In genomic region chr16:90198626-90199025, GRCm38 (mm10) we compare ENCODE assay signal across 1 mouse cellular context.
TF ChIP-seq lines count a peak whose summit lies in the region.

No protein-coding gene starts in this region.

TF ChIP-seq in MEL, 35 proteins besides CTCF, POLR2A, EP300 and RAD21 (continued from another document):
- TF ChIP-seq MXI1 (IDR thresholded peaks at IDR 0.05; ENCODE audit: low read depth, low read length) (0 out of 2 replicates have a peak, but pooled peaks have one; percentile 36), E2F4 (IDR thresholded peaks at IDR 0.05; ENCODE audit: borderline replicate concordance, low read depth, low read length) (no peak), ZNF384 (IDR thresholded peaks at IDR 0.05; ENCODE audit: low read depth, low read length) (peak; percentile 78), SIN3A (IDR thresholded peaks at IDR 0.05; ENCODE audit: low read length) (peak; percentile 64; the same call in 1 of the 2 replicates), TBP (IDR thresholded peaks at IDR 0.05; ENCODE audit: low read depth, low read length) (no peak), NELFE (IDR thresholded peaks at IDR 0.05; ENCODE audit: low read depth, low read length) (no peak), GATA1 (IDR thresholded peaks at IDR 0.05; ENCODE audit: low read depth, low read length) (peak; percentile 61)
